Mouse (Mus musculus) monocyte, adult 2 months (primary cell): Measurements from ENCODE around the gene Ciita.
A peak's percentile ranks its signal among the peaks of the same experiment; 100 is the strongest.

ENCODE experiments used
- DNase-seq, 2 experiments: peaks; one replicate each; pipeline ENCODE4 v3.0.0; 2022; ENCODE audit warnings: low spot score in 2 of 2, low read depth in 1 of 2

Gene Ciita

DNA sequence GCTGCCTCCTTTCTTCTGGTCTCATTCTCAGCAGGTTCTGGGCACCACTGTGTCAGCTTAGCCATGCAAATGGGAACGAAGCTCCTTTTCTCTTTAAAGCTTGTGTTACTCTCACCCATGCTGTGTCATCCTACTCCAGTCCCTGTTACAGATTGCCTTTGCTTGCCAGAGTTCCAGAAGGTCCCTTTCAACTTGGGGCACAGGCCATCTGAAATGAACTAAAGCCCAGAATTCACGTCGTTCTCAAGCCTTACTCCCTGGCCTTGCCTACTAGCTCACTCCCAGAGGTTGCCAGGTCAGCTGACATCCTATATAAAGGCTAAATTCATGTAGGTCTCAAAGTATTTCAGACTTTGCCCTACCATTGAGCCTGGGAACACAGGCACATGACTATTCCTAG lies 69.1 kb downstream of the Ciita start:
- DNase-seq = no peak

DNA sequence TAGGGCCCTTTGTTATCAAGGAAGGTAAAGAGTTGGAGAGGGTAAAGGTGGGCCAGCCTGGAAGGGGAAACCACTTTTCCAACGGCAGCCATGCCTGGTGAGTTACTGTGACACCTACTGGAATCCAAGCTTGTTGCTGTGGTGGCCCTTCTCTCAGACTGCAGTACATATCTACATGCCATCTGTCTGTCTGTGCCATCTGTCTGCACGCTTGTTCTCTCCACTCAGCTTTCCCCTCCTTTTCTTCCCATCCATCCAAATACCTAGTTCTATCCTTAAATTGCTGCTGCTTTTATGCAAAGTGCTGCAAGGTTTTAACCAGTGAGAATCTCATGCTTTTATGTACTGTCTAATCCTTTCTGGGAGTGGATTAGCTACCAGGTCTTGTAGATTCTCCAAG lies 69.7 kb downstream of the Ciita start:
- DNase-seq = no peak

DNA sequence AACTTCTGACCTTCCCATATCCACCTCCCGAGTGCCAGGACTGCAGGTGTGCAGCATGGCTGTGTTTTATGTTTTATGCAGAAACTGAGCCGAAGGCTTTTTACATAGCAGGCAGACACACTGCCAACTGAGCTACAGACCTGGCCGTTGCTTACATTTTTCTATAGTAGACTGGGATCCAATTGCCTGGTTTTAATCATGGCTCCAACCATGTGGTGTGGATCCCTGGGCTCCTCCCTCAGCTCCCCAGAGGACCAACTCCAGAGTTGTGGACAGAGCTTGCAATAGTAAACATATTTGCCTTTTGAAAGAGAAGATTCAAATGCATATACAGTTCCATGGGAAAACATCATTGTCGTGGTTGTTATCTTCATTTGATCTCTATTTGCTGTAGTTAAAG lies 71.7 kb downstream of the Ciita start:
- DNase-seq = no peak

DNA sequence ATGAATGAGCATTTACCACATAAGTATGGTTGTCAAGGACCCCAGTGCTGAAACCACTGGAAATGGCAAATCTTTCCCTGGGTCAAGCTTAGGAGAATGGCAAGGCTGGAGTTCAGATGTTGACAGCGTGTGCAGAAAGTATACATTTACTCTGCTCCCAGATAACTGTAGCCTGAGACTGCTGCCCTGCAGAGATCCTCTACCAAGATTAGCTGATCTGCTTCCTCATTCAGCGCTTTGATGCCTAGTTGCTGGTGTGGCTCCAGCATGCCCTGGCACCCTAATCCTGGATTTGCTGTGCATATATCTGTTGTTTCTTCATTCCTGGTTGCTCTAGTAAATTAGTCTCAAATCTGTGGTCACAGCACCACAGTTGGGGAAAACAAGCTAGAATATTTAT lies 74.0 kb downstream of the Ciita start:
- no peak for DNase-seq

DNA sequence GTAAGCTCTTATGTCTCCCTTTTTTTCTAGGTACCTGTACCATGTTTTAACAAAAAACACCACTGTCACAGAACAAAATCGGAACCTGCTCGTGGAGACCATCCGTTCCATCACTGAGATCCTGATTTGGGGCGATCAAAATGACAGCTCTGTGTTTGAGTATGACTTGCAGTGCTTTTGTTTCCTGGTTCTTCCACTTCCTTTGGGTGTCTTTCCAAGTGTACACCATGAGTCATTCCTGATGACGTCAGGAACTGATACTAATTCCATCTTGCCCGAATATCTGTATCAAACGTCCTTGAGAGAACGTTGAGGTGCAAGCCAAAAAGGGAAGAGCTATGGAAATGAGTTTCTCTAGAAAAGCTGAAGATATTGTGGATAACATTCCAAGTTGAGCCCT lies 80.1 kb downstream of the Ciita start:
- no peak for DNase-seq

DNA sequence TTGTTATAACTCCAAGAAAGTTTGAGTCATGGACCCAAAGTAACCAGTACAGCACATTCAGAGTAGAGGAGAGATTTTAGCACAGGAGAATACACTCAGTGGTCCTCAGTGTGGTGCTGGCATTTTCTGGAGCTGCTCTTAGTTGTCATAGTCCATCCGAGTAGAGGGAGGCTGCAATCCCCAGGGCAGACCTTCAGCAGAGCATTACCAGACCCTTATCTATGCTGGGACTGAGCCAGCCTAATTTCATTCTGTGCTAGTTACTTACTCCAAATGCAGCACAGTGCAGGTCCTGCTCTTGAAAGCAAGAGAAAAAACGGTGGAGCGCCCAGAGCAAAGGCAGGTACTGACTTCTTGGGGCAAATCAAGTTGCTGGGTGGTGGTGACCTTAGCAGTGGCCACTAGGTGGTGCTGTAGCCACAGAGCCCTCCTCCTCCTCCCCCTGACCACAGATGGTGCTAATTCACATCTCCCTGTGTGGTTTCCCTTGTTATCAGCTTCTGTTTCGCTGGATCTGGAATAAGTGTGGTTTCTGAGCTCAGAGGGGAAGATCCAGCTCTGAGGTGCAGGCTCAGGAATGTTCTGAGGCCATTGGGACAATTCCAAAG lies 85.5 kb downstream of the Ciita start:
- peak in 1 of 2 experiments; percentile 37 for DNase-seq

DNA sequence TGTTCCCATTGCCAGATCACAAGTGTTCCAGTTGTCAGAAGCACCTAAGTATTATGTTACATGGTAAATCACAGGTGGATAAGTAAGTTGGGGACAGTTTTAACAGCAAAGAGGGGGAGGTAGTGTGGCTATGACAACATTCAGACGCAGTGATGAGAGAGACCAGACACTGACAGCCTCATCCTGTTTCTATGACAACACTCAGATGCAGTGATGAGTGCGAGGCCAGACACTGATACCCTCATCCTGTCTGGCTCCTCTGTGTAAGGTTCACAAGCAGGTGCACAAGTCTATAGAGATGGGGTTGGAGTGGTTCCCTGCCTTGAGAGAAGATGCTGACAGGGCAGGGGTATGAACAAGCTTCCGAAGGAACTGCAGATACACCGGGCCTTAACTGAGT lies 87.3 kb downstream of the Ciita start:
- no peak for DNase-seq

DNA sequence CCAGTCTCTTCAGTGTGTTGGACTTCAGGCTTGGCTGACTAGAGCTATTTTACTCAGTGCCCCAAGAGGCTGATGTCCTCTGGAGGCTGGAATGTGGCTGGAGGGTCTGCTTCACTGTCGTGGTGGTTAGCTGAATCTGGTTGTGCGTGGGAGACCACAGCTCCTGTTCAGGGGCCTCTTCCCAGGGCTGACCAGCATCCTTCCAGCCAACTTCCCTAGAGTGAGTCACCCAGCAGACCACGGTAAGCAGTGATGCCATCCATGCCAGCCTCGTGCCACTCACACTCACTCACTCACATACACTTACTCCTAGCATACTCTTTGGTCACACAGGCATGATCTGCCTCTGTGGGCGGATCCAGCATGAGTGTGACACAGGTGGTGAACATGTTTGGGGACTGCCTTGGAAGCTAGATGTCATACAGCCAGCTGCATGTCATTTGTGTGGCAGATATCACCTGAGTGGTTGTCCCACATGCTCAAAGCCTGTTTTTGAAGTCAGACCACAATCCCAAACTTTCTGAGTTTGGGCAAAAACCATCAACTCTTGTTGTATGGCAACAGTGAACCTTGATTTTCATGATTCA lies 90.0 kb downstream of the Ciita start:
- no peak for DNase-seq

DNA sequence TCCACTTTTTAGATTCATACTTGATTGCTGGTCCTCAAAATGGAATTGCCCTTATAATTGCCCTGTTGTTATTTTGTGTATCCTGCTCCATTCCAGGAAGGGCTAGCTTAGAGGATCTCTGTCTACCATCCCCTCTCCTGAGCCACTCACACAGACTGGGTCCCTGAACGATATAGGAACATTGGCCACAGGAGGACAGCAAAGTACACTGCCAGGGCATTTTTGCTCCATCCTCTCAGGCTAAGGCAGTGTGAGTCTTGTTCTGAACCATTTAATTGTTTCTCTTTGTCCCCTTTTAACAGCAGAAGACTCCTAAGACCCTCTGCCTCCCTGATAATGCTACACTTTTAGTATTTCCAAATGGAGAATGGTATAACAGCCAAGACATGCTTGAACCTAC lies 90.8 kb downstream of the Ciita start:
- no peak for DNase-seq

DNA sequence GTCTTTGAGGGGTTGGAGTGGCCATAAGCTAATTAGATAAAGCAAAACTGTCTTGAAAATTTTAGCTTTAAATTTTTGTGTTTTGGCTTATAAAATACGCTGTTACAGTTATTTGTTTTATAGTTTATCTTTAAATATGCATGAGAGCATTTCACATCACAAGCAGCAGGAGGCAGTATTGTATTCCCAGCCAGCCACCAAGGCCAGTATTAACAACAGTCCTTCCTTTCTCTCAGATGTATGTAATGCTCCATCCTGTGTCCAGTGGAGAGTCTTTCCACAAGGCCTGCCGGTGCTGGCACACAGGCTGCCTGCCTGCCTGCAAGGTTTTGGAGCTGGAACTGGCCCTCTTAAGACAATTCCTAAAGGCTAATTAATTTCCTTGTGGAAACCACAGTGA lies 92.0 kb downstream of the Ciita start:
- no peak for DNase-seq

DNA sequence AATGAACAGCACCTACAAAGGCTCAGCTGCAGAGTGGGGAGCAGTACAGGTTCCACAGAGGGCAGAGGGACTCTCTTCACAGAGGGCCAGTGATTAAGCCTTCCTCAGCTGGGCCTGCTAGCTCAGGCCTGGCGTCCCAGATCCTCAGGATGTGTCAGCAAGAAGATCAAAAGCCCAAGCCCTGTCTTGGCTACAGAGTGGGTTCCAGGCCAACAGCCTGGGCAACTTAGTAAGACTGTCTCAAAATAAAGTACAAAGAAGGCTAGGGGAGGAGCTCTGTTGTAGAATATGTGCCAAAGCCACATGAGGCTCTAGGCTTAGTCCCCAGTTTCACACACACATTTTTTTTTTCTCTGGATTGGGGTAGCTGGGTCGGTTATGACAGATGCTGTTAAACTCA lies 95.1 kb downstream of the Ciita start:
- no peak for DNase-seq

DNA sequence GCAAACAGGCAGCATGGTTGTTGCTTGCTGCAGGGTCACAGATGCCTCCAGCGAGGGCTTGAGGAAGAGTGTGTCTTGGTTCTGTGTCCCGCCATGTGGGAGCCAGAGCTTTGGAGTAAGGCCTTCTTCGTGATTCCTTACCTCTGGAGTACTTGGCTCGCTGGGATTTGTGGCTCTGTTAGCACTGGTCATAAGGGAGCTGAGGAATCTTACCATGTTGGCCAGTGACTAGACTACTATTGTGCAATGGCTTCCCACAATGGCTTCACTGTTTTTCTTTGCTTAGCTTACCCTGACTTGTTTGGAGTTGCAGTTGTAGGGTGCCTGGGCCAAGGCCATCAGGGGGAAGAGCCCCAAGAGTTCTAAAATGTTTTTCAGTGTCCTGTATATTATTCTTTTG lies 96.1 kb downstream of the Ciita start:
- DNase-seq = no peak

DNA sequence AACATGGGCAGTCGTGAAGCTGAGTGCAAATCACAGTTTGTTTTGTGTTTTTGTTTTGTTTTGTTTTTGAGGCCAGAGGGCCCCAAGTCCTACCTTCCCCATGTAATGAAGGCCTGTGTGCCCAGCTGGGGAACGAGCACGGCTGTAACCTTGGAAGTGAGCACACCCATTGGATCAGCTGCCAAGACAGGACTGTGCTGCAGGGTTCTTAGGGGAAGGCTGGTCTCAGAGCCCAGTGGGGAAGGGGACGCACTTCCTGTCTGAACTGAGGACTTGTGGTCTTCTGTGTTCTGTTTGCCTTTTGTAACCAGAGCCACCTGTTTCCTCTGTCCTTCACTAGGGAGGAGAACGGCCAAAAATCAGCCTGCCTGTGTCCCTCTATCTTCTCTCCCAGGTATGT lies 97.7 kb downstream of the Ciita start:
- no peak for DNase-seq
